ENCODE assay signal across 23 mouse cellular contexts in genomic region chr14:107051946-107052551, GRCm38 (mm10).
A peak's percentile ranks its signal among the peaks of the same experiment; 100 is the strongest.
DNase-seq lines count a peak whose midpoint lies in the region; ATAC-seq and TF ChIP-seq lines count a peak whose summit lies in the region.
"Had no signal": no experiment of that assay in that cellular context is flagged by ENCODE, and none has a peak within 500 bp of the region (broad histone marks: within the 10 kb centered on the region; RNA-seq: fewer than 3 reads in every experiment).

No protein-coding gene starts in this region.

- no peak overlapping the region for H3K4me2 ChIP-seq in kidney, postnatal 0 days (ENCODE audit: low read length)
- H3K4me2 ChIP-seq in kidney, embryonic 14.5 days (replicated peaks; ENCODE audit: low read depth, low read length): no peak overlapping the region
- H3K4me2 ChIP-seq in hindbrain, embryonic 12.5 days (replicated peaks): no peak overlapping the region
- H3K4me2 ChIP-seq: embryonic facial prominence, embryonic 12.5 days; forebrain, embryonic 13.5 days; forebrain, embryonic 15.5 days had no signal

- no peaks in the 10 kb centered on the region for H3K4me1 ChIP-seq in kidney, postnatal 0 days (replicated peaks; ENCODE audit: insufficient read depth, low read length)
- no peaks in the 10 kb centered on the region for H3K4me1 ChIP-seq in kidney, embryonic 14.5 days (ENCODE audit: control insufficient read depth, insufficient read depth, low read length)
- no peaks in the 10 kb centered on the region for H3K4me1 ChIP-seq in hindbrain, embryonic 12.5 days
- H3K4me1 ChIP-seq: embryonic facial prominence, embryonic 10.5 days; embryonic facial prominence, embryonic 12.5 days; forebrain, embryonic 13.5 days; forebrain, embryonic 15.5 days had no signal

- no peaks in the 10 kb centered on the region for H3K27me3 ChIP-seq in kidney, postnatal 0 days (ENCODE audit: insufficient read depth, low read length)
- H3K27me3 ChIP-seq in kidney, embryonic 14.5 days (ENCODE audit: control insufficient read depth, insufficient read depth, low read length): no peaks in the 10 kb centered on the region
- H3K27me3 ChIP-seq in hindbrain, embryonic 12.5 days: no peaks in the 10 kb centered on the region
- H3K27me3 ChIP-seq: CH12.LX; embryonic facial prominence, embryonic 12.5 days; forebrain, embryonic 13.5 days; forebrain, embryonic 15.5 days; Patski had no signal

- no peak overlapping the region for H3K9ac ChIP-seq in kidney, postnatal 0 days (ENCODE audit: low read depth, low read length)
- no peak overlapping the region for H3K9ac ChIP-seq in kidney, embryonic 14.5 days (ENCODE audit: low read depth, low read length)
- no peak overlapping the region for H3K9ac ChIP-seq in hindbrain, embryonic 12.5 days
- H3K9ac ChIP-seq: embryonic facial prominence, embryonic 12.5 days; forebrain, embryonic 13.5 days; forebrain, embryonic 15.5 days; forebrain, postnatal 0 days had no signal

- 54% methylated on average over 4 of the region's 4 CpGs for WGBS in kidney, postnatal 0 days
- WGBS in kidney, embryonic 14.5 days: 74% methylated on average over 4 of the region's 4 CpGs
- WGBS in hindbrain, embryonic 12.5 days: 88% methylated on average over 4 of the region's 4 CpGs

- no peaks in the 10 kb centered on the region for H3K36me3 ChIP-seq in kidney, postnatal 0 days (ENCODE audit: insufficient read depth, low read length)
- no peaks in the 10 kb centered on the region for H3K36me3 ChIP-seq in kidney, embryonic 14.5 days (ENCODE audit: control insufficient read depth, insufficient read depth, low read length)
- H3K36me3 ChIP-seq in hindbrain, embryonic 12.5 days: no peaks in the 10 kb centered on the region
- H3K36me3 ChIP-seq: embryonic facial prominence, embryonic 10.5 days; embryonic facial prominence, embryonic 12.5 days; forebrain, embryonic 15.5 days; G1E had no signal

- peak; percentile 3 for DNase-seq in adrenal gland, adult 8-10 months
- no peak for DNase-seq in adrenal gland, postnatal 10 days
- peak; percentile 5 for DNase-seq in kidney, postnatal 0 days (ENCODE audit: low spot score)
- DNase-seq in left cerebral cortex, adult 2 months (ENCODE audit: extremely low spot score in 1 of 2, low spot score in 2 of 2): no peak
- DNase-seq: adrenal gland, postnatal 25 days; B cell, adult 2 months; cerebellum, adult 11-12 months; cerebellum, adult 2 months; cerebellum, adult 9-10 months; cerebellum, postnatal 25 days; forebrain, postnatal 0 days had no signal

- TF ChIP-seq CTCF in kidney, postnatal 0 days (IDR thresholded peaks at IDR 0.05; ENCODE audit: low read depth): no peak
- TF ChIP-seq CTCF in left cerebral cortex, adult 2 months (IDR thresholded peaks at IDR 0.05): no peak

- no peak for ATAC-seq in kidney, postnatal 0 days (replicated peaks; ENCODE audit: low FRiP score, low read depth)
- no peak for ATAC-seq in kidney, embryonic 14.5 days (ENCODE audit: low FRiP score, low TSS enrichment)
- peak; percentile 69 to 73 for ATAC-seq in hematopoietic stem cell, adult 5-6 weeks (replicated peaks in 1 of 2; ENCODE audit: insufficient read depth in 1 of 2, low FRiP score in 2 of 2, low TSS enrichment in 1 of 2, low read depth in 1 of 2, poor library complexity in 2 of 2, severe bottlenecking in 2 of 2)
- ATAC-seq in hindbrain, embryonic 12.5 days (ENCODE audit: low FRiP score): no peak
- ATAC-seq: activated CD4-positive, CD25-positive, alpha-beta regulatory T cell, adult 4 months; CD4-positive, CD25-positive, alpha-beta regulatory T cell, adult 4 months; forebrain, embryonic 13.5 days; forebrain, embryonic 15.5 days; forebrain, postnatal 0 days; Patski had no signal

- H3K9me3 ChIP-seq in kidney, postnatal 0 days (replicated peaks; ENCODE audit: low read length): no peaks in the 10 kb centered on the region
- H3K9me3 ChIP-seq in kidney, embryonic 14.5 days (ENCODE audit: control insufficient read depth, low read length): no peaks in the 10 kb centered on the region
- H3K9me3 ChIP-seq in hindbrain, embryonic 12.5 days (replicated peaks): no peaks in the 10 kb centered on the region
- H3K9me3 ChIP-seq: embryonic facial prominence, embryonic 10.5 days; embryonic facial prominence, embryonic 12.5 days; forebrain, embryonic 13.5 days; forebrain, embryonic 15.5 days had no signal

- intact Hi-C loops in left cerebral cortex, adult 2 months (cut with DNase I): no loop called here

- H3K4me3 ChIP-seq in kidney, postnatal 0 days (replicated peaks; ENCODE audit: low read depth, low read length): no peak overlapping the region
- H3K4me3 ChIP-seq in kidney, embryonic 14.5 days (ENCODE audit: low read length): no peak overlapping the region
- no peak overlapping the region for H3K4me3 ChIP-seq in left cerebral cortex, adult 2 months
- H3K4me3 ChIP-seq in hindbrain, embryonic 12.5 days: no peak overlapping the region
- H3K4me3 ChIP-seq: embryonic facial prominence, embryonic 10.5 days; embryonic facial prominence, embryonic 12.5 days; forebrain, embryonic 13.5 days; forebrain, embryonic 15.5 days had no signal

- H3K27ac ChIP-seq in kidney, postnatal 0 days: no peak overlapping the region
- H3K27ac ChIP-seq in kidney, embryonic 14.5 days (ENCODE audit: low read depth, low read length): no peak overlapping the region
- H3K27ac ChIP-seq in left cerebral cortex, adult 2 months: no peak overlapping the region
- no peak overlapping the region for H3K27ac ChIP-seq in hindbrain, embryonic 12.5 days
- H3K27ac ChIP-seq: embryonic facial prominence, embryonic 10.5 days; embryonic facial prominence, embryonic 12.5 days; forebrain, embryonic 13.5 days; forebrain, embryonic 15.5 days had no signal

Comparison
In these comparisons a context has a peak if more than half of its experiments do, and no peak if none do; other contexts are left out.
1. DNase-seq: peak in adrenal gland, adult 8-10 months (single experiment) and kidney, postnatal 0 days (single experiment); none in adrenal gland, postnatal 10 days (single experiment) and left cerebral cortex, adult 2 months (0 of 2).
2. ATAC-seq: peak in hematopoietic stem cell, adult 5-6 weeks (2 of 2); none in kidney, postnatal 0 days (single experiment), kidney, embryonic 14.5 days (single experiment) and hindbrain, embryonic 12.5 days (single experiment).